Mouse (Mus musculus): Measurements from ENCODE around the gene Slc46a3.

GRCm38 (mm10) chr5:147894455-147895076, at the start of gene Slc46a3:
- TF ChIP-seq POLR2A (IDR thresholded peaks at IDR 0.05; ENCODE audit: control insufficient read depth, low read depth, low read length) = no peak; the same call in 1 of the 2 replicates
- peak; percentile 17; the same call in 1 of the 2 replicates for TF ChIP-seq CTCF (IDR thresholded peaks at IDR 0.05; ENCODE audit: control insufficient read depth, insufficient read depth, insufficient replicate concordance, low read depth, low read length)

All from testis, adult 2 months (tissue).